Mouse (Mus musculus): ENCODE data around the gene Cmtm5. TPM values are rescaled to one million over a fixed set of nuclear protein-coding genes. Genes with fewer than 3 reads are reported as not detected.

Cmtm5 gene
- polyA plus RNA-seq, 1 experiment from 2014 or later, result 2.1 TPM

GRCm38 (mm10) chr14:54939434-54940175, 3.5 kb downstream of the Cmtm5 start:
- Histone ChIP-seq H3K36me3 (ENCODE audit: insufficient read depth, low read length) (no peaks in the 10 kb centered on the region), H3K27me3 (ENCODE audit: insufficient read depth, low read length) (no peaks in the 10 kb centered on the region), H3K4me3 (replicated peaks; ENCODE audit: low read depth, low read length) (no peak overlapping the region), H3K9me3 (replicated peaks; ENCODE audit: low read length) (no peaks in the 10 kb centered on the region), H3K9ac (ENCODE audit: low read depth, low read length) (no peak overlapping the region), H3K4me2 (ENCODE audit: low read length) (no peak overlapping the region), H3K4me1 (replicated peaks; ENCODE audit: insufficient read depth, low read length) (peaks cover 13% of the 10 kb centered on the region), H3K27ac (peak overlapping the region; percentile 52; the same call in 1 of the 2 replicates)
- 46% methylated on average over 12 of the region's 12 CpGs for WGBS
- ATAC-seq (replicated peaks; ENCODE audit: low FRiP score, low read depth) (peak; percentile 70; the same call in 1 of the 2 replicates), DNase-seq (ENCODE audit: low spot score) (peak; percentile 81)
- peak; percentile 92 for TF ChIP-seq CTCF (IDR thresholded peaks at IDR 0.05; ENCODE audit: low read depth)

GRCm38 (mm10) chr14:54940176-54940530, 4.1 kb downstream of the Cmtm5 start:
- DNase-seq (ENCODE audit: low spot score), result no peak
- Histone ChIP-seq H3K4me1 (replicated peaks; ENCODE audit: insufficient read depth, low read length) (peaks cover 13% of the 10 kb centered on the region), H3K9ac (ENCODE audit: low read depth, low read length) (no peak overlapping the region), H3K9me3 (replicated peaks; ENCODE audit: low read length) (no peaks in the 10 kb centered on the region), H3K4me2 (ENCODE audit: low read length) (no peak overlapping the region), H3K4me3 (replicated peaks; ENCODE audit: low read depth, low read length) (no peak overlapping the region), H3K27me3 (ENCODE audit: insufficient read depth, low read length) (no peaks in the 10 kb centered on the region), H3K36me3 (ENCODE audit: insufficient read depth, low read length) (no peaks in the 10 kb centered on the region), H3K27ac (peak overlapping the region; percentile 52; the same call in 1 of the 2 replicates)
- 59% methylated on average over 3 of the region's 3 CpGs for WGBS
- no peak for ATAC-seq (replicated peaks; ENCODE audit: low FRiP score, low read depth)
- no peak for TF ChIP-seq CTCF (IDR thresholded peaks at IDR 0.05; ENCODE audit: low read depth)

- Histone ChIP-seq H3K27ac (no peak overlapping the region), H3K9me3 (replicated peaks; ENCODE audit: low read length) (no peaks in the 10 kb centered on the region), H3K4me2 (ENCODE audit: low read length) (no peak overlapping the region), H3K4me3 (replicated peaks; ENCODE audit: low read depth, low read length) (no peak overlapping the region), H3K27me3 (ENCODE audit: insufficient read depth, low read length) (no peaks in the 10 kb centered on the region), H3K36me3 (ENCODE audit: insufficient read depth, low read length) (no peaks in the 10 kb centered on the region), H3K9ac (ENCODE audit: low read depth, low read length) (no peak overlapping the region), H3K4me1 (replicated peaks; ENCODE audit: insufficient read depth, low read length) (peaks cover 8% of the 10 kb centered on the region)
- 66% methylated on average over 13 of the region's 13 CpGs for WGBS
- TF ChIP-seq CTCF (IDR thresholded peaks at IDR 0.05; ENCODE audit: low read depth), result no peak
- DNase-seq (ENCODE audit: low spot score) (no peak), ATAC-seq (replicated peaks; ENCODE audit: low FRiP score, low read depth) (no peak)
Measured at GRCm38 (mm10) chr14:54941024-54941978, 5.2 kb downstream of the Cmtm5 start.

- Histone ChIP-seq H3K4me1 (replicated peaks; ENCODE audit: insufficient read depth, low read length) (0 out of 2 replicates have a peak, but pooled peaks cover 5% of the 10 kb centered on the region), H3K9ac (ENCODE audit: low read depth, low read length) (no peak overlapping the region), H3K27ac (no peak overlapping the region), H3K4me2 (ENCODE audit: low read length) (no peak overlapping the region), H3K9me3 (replicated peaks; ENCODE audit: low read length) (no peaks in the 10 kb centered on the region), H3K4me3 (replicated peaks; ENCODE audit: low read depth, low read length) (no peak overlapping the region), H3K36me3 (ENCODE audit: insufficient read depth, low read length) (no peaks in the 10 kb centered on the region), H3K27me3 (ENCODE audit: insufficient read depth, low read length) (no peaks in the 10 kb centered on the region)
- WGBS, result 89% methylated on average over 8 of the region's 8 CpGs
- DNase-seq (ENCODE audit: low spot score), result no peak
- no peak for ATAC-seq (replicated peaks; ENCODE audit: low FRiP score, low read depth)
- no peak for TF ChIP-seq CTCF (IDR thresholded peaks at IDR 0.05; ENCODE audit: low read depth)
Measured at GRCm38 (mm10) chr14:54942479-54942878, 6.4 kb downstream of the Cmtm5 start.

- H3K27me3 ChIP-seq (ENCODE audit: insufficient read depth, low read length), result no peaks in the 10 kb centered on the region
- 97% methylated on average over 7 of the region's 7 CpGs for WGBS
- H3K4me3 ChIP-seq (replicated peaks; ENCODE audit: low read depth, low read length), result no peak overlapping the region
- no peak overlapping the region for H3K27ac ChIP-seq
- no peak for TF ChIP-seq CTCF (IDR thresholded peaks at IDR 0.05; ENCODE audit: low read depth)
- ATAC-seq (replicated peaks; ENCODE audit: low FRiP score, low read depth), result no peak
- no peaks in the 10 kb centered on the region for H3K36me3 ChIP-seq (ENCODE audit: insufficient read depth, low read length)
- H3K4me2 ChIP-seq (ENCODE audit: low read length), result no peak overlapping the region
- H3K9ac ChIP-seq (ENCODE audit: low read depth, low read length), result no peak overlapping the region
- no peaks in the 10 kb centered on the region for H3K9me3 ChIP-seq (replicated peaks; ENCODE audit: low read length)
- DNase-seq (ENCODE audit: low spot score), result no peak
- H3K4me1 ChIP-seq (replicated peaks; ENCODE audit: insufficient read depth, low read length), result 0 out of 2 replicates have a peak, but pooled peaks cover 5% of the 10 kb centered on the region
Measured at GRCm38 (mm10) chr14:54943971-54944370, 7.9 kb downstream of the Cmtm5 start.

GRCm38 (mm10) chr14:54944939-54945338, 8.9 kb downstream of the Cmtm5 start:
- WGBS, result 54% methylated on average over 2 of the region's 2 CpGs
- H3K9ac ChIP-seq (ENCODE audit: low read depth, low read length), result no peak overlapping the region
- DNase-seq (ENCODE audit: low spot score) (no peak), ATAC-seq (replicated peaks; ENCODE audit: low FRiP score, low read depth) (no peak)
- no peak for TF ChIP-seq CTCF (IDR thresholded peaks at IDR 0.05; ENCODE audit: low read depth)
- no peak overlapping the region for H3K4me3 ChIP-seq (replicated peaks; ENCODE audit: low read depth, low read length)
- H3K27me3 ChIP-seq (ENCODE audit: insufficient read depth, low read length), result no peaks in the 10 kb centered on the region
- H3K27ac ChIP-seq, result no peak overlapping the region
- no peak overlapping the region for H3K4me2 ChIP-seq (ENCODE audit: low read length)
- no peaks in the 10 kb centered on the region for H3K4me1 ChIP-seq (replicated peaks; ENCODE audit: insufficient read depth, low read length)
- H3K36me3 ChIP-seq (ENCODE audit: insufficient read depth, low read length), result no peaks in the 10 kb centered on the region
- H3K9me3 ChIP-seq (replicated peaks; ENCODE audit: low read length), result no peaks in the 10 kb centered on the region

Data from kidney, postnatal 0 days (tissue).